ENCODE assay signal across 26 mouse cellular contexts in genomic region chrX:152755819-152756218, GRCm38 (mm10). TPM values are rescaled to one million over a fixed set of nuclear protein-coding genes. Genes with fewer than 3 reads are reported as not detected.
"Had no signal": no experiment of that assay in that cellular context is flagged by ENCODE, and none has a peak within 500 bp of the region (broad histone marks: within the 10 kb centered on the region; RNA-seq: fewer than 3 reads in every experiment).

No protein-coding gene starts in this region.

- H3K9ac ChIP-seq: limb, embryonic 12.5 days; limb, embryonic 15.5 days; liver, embryonic 12.5 days; liver, embryonic 15.5 days; midbrain, embryonic 12.5 days; midbrain, embryonic 15.5 days; neural tube, embryonic 13.5 days; stomach, embryonic 15.5 days had no signal

- H3K27ac ChIP-seq: kidney, postnatal 0 days; limb, embryonic 12.5 days; limb, embryonic 15.5 days; liver, embryonic 12.5 days; liver, embryonic 15.5 days; macrophage; midbrain, embryonic 12.5 days; midbrain, embryonic 15.5 days; neural tube, embryonic 13.5 days; stomach, embryonic 15.5 days had no signal

- H3K4me3 ChIP-seq: limb, embryonic 12.5 days; limb, embryonic 15.5 days; liver, embryonic 12.5 days; liver, embryonic 15.5 days; midbrain, embryonic 12.5 days; midbrain, embryonic 15.5 days; myocyte; neural tube, embryonic 13.5 days; stomach, embryonic 15.5 days had no signal

- H3K36me3 ChIP-seq: limb, embryonic 12.5 days; limb, embryonic 15.5 days; liver, embryonic 12.5 days; liver, embryonic 15.5 days; midbrain, embryonic 12.5 days; midbrain, embryonic 15.5 days; neural tube, embryonic 13.5 days; stomach, embryonic 15.5 days had no signal

- H3K4me1 ChIP-seq: limb, embryonic 12.5 days; limb, embryonic 15.5 days; liver, embryonic 12.5 days; liver, embryonic 15.5 days; midbrain, embryonic 12.5 days; midbrain, embryonic 15.5 days; neural tube, embryonic 13.5 days; stomach, embryonic 15.5 days had no signal

- DNase-seq: kidney, postnatal 4 days; left cerebral cortex, postnatal 4 days; lung, adult 2 months; lung, postnatal 14 days; retina, postnatal 1 day; right cerebral cortex, postnatal 25 days; spleen, adult 18-20 months; thymus, adult 18-20 months; thymus, postnatal 36 days had no signal

- H3K9me3 ChIP-seq: limb, embryonic 12.5 days; limb, embryonic 15.5 days; liver, embryonic 12.5 days; liver, embryonic 15.5 days; midbrain, embryonic 12.5 days; midbrain, embryonic 15.5 days; neural tube, embryonic 13.5 days; stomach, embryonic 15.5 days had no signal

- H3K4me2 ChIP-seq: limb, embryonic 12.5 days; limb, embryonic 15.5 days; liver, embryonic 12.5 days; liver, embryonic 15.5 days; midbrain, embryonic 12.5 days; midbrain, embryonic 15.5 days; neural tube, embryonic 13.5 days; stomach, embryonic 15.5 days had no signal

- ATAC-seq: liver, embryonic 12.5 days; midbrain, embryonic 15.5 days had no signal

- H3K27me3 ChIP-seq: limb, embryonic 15.5 days; liver, embryonic 12.5 days; liver, embryonic 15.5 days; midbrain, embryonic 12.5 days; stomach, embryonic 15.5 days had no signal

RNA-seq across cellular contexts. Expression of gene Shroom2, which starts 13.4 kb away (rescaled TPM):
- total RNA-seq: monocyte, adult 5-6 weeks had no signal
- polyA plus RNA-seq: macrophage had no signal

RNA-seq across cellular contexts. Expression of gene Gpr143, which starts 25.9 kb away (rescaled TPM):
- total RNA-seq: megakaryocyte, adult 5-6 weeks; monocyte, adult 5-6 weeks; neutrophil, adult 5-6 weeks had no signal
- polyA plus RNA-seq: intestine, embryonic 14.5 days; macrophage; testis, adult 2 months; urinary bladder, adult 2 months had no signal
